Mouse (Mus musculus) ES-E14 (cell line): Measurements from ENCODE around the gene Itga3. TPM values are rescaled to one million over a fixed set of nuclear protein-coding genes. Genes with fewer than 3 reads are reported as not detected.
A peak's percentile ranks its signal among the peaks of the same experiment; 100 is the strongest.

ENCODE experiments used
- DNase-seq: peaks from one replicate; pipeline ENCODE4 v3.0.0-alpha.2; 2013; ENCODE audit warnings: low read depth, low spot score
- H3K27ac ChIP-seq: 2 replicates; pipeline ENCODE4 v1.5.1; 2012; ENCODE audit warnings: low read depth, mild to moderate bottlenecking, low read length, moderate library complexity, mixed read lengths; ENCODE audit not compliant: poor library complexity, insufficient read depth, severe bottlenecking
- H3K36me3 ChIP-seq: 2 replicates; pipeline ENCODE4 v1.6.1; 2012; ENCODE audit warnings: mild to moderate bottlenecking, low read length, moderate library complexity, mixed read lengths; ENCODE audit not compliant: control insufficient read depth, poor library complexity, insufficient read depth, severe bottlenecking
- H3K4me1 ChIP-seq, 2 experiments: fragments of 150-350 bp in 1 of 2; sonication (generic) in 1 of 2; 2 replicates each; pipeline ENCODE4 v1.6.1; 2012; ENCODE audit warnings: low read length in 2 of 2, mild to moderate bottlenecking in 1 of 2, mixed read lengths in 1 of 2; ENCODE audit not compliant: control insufficient read depth in 2 of 2, insufficient read depth in 2 of 2, poor library complexity in 1 of 2
- H3K4me3 ChIP-seq, 2 experiments: fragments of 150-350 bp in 1 of 2; sonication (generic) in 1 of 2; 2 replicates each; pipeline ENCODE4 v1.5.1; 2012; ENCODE audit warnings: low read length in 2 of 2, low read depth in 1 of 2, mild to moderate bottlenecking in 1 of 2, mixed read lengths in 1 of 2; ENCODE audit not compliant: insufficient read depth in 1 of 2, poor library complexity in 1 of 2, severe bottlenecking in 1 of 2
- H3K9ac ChIP-seq: 2 replicates; pipeline ENCODE4 v1.6.1; 2012; ENCODE audit warnings: low read depth, mild to moderate bottlenecking, low read length, mixed read lengths; ENCODE audit not compliant: poor library complexity, insufficient read depth, severe bottlenecking
- H3K9me3 ChIP-seq: fragments of 150-350 bp; sonication (generic); 2 replicates; pipeline ENCODE4 v1.6.1; 2012; ENCODE audit warnings: low read depth, mild to moderate bottlenecking, low read length; ENCODE audit not compliant: control insufficient read depth, insufficient read depth
- CHD2 ChIP-seq: IDR thresholded peaks from 2 replicates; pipeline ENCODE4 v1.6.1; 2014; ENCODE audit warnings: mild to moderate bottlenecking, low read depth, low read length, inconsistent platforms
- HCFC1 ChIP-seq: IDR thresholded peaks from 2 replicates; pipeline ENCODE4 v1.6.1; 2012; ENCODE audit warnings: low read length, inconsistent platforms, borderline replicate concordance; ENCODE audit not compliant: insufficient read depth
- MAFK ChIP-seq: IDR thresholded peaks from 2 replicates; pipeline ENCODE4 v1.6.1; 2014; ENCODE audit warnings: mild to moderate bottlenecking, low read depth, low read length, inconsistent platforms; ENCODE audit not compliant: insufficient read depth
- ZC3H11A ChIP-seq: IDR thresholded peaks from 2 replicates; pipeline ENCODE4 v1.6.1; 2012; ENCODE audit warnings: low read depth, mild to moderate bottlenecking, inconsistent platforms, low read length, borderline replicate concordance
- ZNF384 ChIP-seq: IDR thresholded peaks from 2 replicates; pipeline ENCODE4 v1.6.1; 2012; ENCODE audit warnings: low read depth, low read length, inconsistent platforms
- in situ Hi-C, 2 experiments: fragments of 600-800 bp; cut with MboI; formaldehyde crosslinking; loops; one replicate each; pipeline ENCODE4 v1.15.1; 2025; ENCODE audit warnings: low sequenced_read_pairs in 2 of 2, inconsistent platforms in 1 of 2; ENCODE audit not compliant: unreplicated experiment in 2 of 2
- total RNA-seq: library from RNA; depleted of rRNA; stranded (reverse); fragments of 300-350 nt; gene quantifications from 2 replicates; pipeline ENCODE4 v1.2.3, GENCODE M21; 2012

Itga3 gene
- total RNA-seq, 1 experiment, result 189 TPM

DNA sequence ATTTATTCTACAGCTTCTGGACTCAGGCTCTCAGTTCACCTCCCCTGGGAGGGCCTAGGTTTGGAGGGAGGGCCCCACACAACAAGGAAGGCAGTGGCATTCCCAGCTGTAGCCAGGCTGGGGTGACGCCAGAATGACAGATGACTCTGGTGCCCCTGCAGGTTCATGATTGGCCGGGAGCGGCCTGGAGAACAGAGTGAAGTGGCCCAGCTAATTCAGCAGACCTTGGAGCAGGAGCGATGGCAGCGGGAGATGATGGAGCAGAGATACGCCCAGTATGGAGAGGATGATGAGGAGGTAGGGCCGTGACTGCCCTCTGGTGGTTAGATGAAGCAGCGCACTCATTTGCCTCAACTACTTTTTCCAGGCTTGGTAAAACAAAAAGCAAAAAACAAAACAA lies 75.5 kb downstream of the Itga3 start:
- in situ Hi-C loops, result no loop called here
- Histone ChIP-seq H3K36me3 (peaks cover 36% of the 10 kb centered on the region), H3K27ac (no peak overlapping the region), H3K9me3 (no peaks in the 10 kb centered on the region), H3K9ac (no peak overlapping the region), H3K4me3 (no peak overlapping the region), H3K4me1 (peaks cover 0 to 12% of the 10 kb centered on the region in 2 experiments; a peak in 2 of 4 replicates)
- TF ChIP-seq ZNF384 (no peak), HCFC1 (no peak), CHD2 (no peak), MAFK (no peak), ZC3H11A (no peak)
- peak; percentile 64 for DNase-seq

DNA sequence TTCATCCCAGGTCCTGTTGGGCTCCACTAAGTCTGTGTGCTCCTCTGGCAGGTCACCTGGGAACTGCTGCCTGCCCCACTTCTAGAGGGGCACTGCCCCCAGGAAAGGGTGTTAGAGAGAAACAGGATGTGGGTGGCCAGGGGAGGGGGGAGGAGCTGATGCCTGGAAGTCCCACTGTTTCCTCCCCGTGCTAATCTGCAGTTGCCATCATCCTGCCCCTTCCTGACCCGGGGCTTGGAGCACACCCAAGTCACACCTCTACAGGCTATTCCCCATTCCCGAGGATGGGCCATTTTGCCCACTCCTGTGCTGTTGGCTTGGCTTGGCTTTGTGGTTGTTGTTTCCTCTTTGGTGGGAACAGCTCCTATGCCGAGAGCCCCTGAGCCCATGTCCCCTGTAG lies 76.1 kb downstream of the Itga3 start:
- H3K4me1 ChIP-seq, result peaks cover 0 to 9% of the 10 kb centered on the region in 2 experiments; a peak in 1 of 4 replicates
- H3K27ac ChIP-seq, result no peak overlapping the region
- H3K36me3 ChIP-seq, result peaks cover 34% of the 10 kb centered on the region
- no peaks in the 10 kb centered on the region for H3K9me3 ChIP-seq
- no peak for DNase-seq
- no peak overlapping the region for H3K4me3 ChIP-seq
- H3K9ac ChIP-seq, result no peak overlapping the region
- no peak for TF ChIP-seq HCFC1
- no peak for TF ChIP-seq MAFK
- no peak for TF ChIP-seq ZC3H11A
- TF ChIP-seq ZNF384, result no peak
- TF ChIP-seq CHD2, result no peak
- in situ Hi-C loops, result no loop called here

DNA sequence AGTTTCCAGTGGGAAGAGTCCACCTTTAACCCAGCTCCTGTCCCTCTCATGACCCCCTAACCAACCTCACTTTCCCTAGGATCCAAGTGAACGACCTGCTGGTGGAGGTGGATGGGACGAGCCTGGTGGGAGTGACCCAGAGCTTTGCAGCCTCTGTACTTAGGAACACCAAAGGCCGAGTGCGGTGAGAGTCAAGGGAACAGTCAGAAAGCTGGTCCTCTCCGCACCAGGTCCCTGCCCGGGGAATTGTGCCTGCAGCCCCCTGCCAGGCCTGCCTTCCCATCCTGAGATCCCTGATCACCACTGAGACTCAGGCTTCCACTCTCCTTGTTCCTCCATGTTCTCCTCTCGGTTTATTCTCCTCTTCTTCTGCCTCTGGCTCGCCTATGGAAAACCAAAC lies 76.5 kb downstream of the Itga3 start:
- Histone ChIP-seq H3K4me1 (peaks cover 0 to 9% of the 10 kb centered on the region in 2 experiments; a peak in 1 of 4 replicates), H3K4me3 (no peak overlapping the region), H3K9ac (no peak overlapping the region), H3K9me3 (no peaks in the 10 kb centered on the region), H3K27ac (no peak overlapping the region), H3K36me3 (peaks cover 33% of the 10 kb centered on the region)
- in situ Hi-C loops, result no loop called here
- TF ChIP-seq CHD2 (no peak), ZC3H11A (no peak), ZNF384 (no peak), HCFC1 (no peak), MAFK (no peak)
- DNase-seq, result no peak

- in situ Hi-C loops, result no loop called here
- Histone ChIP-seq H3K9me3 (no peaks in the 10 kb centered on the region), H3K9ac (no peak overlapping the region), H3K27ac (no peak overlapping the region), H3K4me1 (peaks cover 0 to 17% of the 10 kb centered on the region in 2 experiments; a peak in 2 of 4 replicates), H3K4me3 (no peak overlapping the region), H3K36me3 (peaks cover 26% of the 10 kb centered on the region)
- TF ChIP-seq ZNF384, result no peak
- TF ChIP-seq CHD2, result no peak
- TF ChIP-seq ZC3H11A, result no peak
- no peak for DNase-seq
Observed at GRCm38 (mm10) chr11:94998041-94998531, 78.5 kb downstream of the Itga3 start.

DNA sequence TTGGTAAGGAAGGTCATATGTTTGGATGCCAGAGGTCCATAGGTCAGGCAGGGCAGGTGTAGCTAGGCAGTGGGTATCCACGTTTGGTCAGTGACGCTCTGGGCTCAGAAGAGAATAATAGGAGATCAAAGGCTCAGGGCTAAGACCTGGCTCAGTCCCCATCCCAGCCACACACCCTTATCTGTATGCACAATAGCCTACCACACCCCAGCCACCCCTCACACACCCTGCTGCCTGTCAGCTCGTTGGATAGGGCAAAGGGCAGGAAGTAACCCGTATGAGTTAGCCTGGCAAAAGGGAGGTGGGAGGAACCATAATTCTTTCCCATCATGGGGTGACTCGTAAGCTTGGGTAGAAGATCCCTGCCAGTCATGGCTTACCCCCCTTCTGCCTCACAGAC lies 79.0 kb downstream of the Itga3 start:
- H3K27ac ChIP-seq, result no peak overlapping the region
- H3K4me3 ChIP-seq, result no peak overlapping the region
- no peak for DNase-seq
- peaks cover 25% of the 10 kb centered on the region for H3K36me3 ChIP-seq
- no peak for TF ChIP-seq HCFC1
- TF ChIP-seq CHD2, result no peak
- TF ChIP-seq MAFK, result no peak
- no peak for TF ChIP-seq ZNF384
- no peak for TF ChIP-seq ZC3H11A
- H3K4me1 ChIP-seq, result peaks cover 0 to 17% of the 10 kb centered on the region in 2 experiments; a peak in 2 of 4 replicates
- H3K9me3 ChIP-seq, result no peaks in the 10 kb centered on the region
- in situ Hi-C loops, result no loop called here
- no peak overlapping the region for H3K9ac ChIP-seq
